Mouse (Mus musculus): Measurements from ENCODE around the gene Poldip2. TPM values are rescaled to one million over a fixed set of nuclear protein-coding genes. Genes with fewer than 3 reads are reported as not detected.
"Not testable (repeated sequence)": the region's sequence is repeated elsewhere in the genome, so short reads cannot be mapped to it uniquely, and the experiment has no call there.

The Poldip2 gene
- total and polyA plus RNA-seq, 3 experiments: 102 to 144 (median 103) TPM

DNA sequence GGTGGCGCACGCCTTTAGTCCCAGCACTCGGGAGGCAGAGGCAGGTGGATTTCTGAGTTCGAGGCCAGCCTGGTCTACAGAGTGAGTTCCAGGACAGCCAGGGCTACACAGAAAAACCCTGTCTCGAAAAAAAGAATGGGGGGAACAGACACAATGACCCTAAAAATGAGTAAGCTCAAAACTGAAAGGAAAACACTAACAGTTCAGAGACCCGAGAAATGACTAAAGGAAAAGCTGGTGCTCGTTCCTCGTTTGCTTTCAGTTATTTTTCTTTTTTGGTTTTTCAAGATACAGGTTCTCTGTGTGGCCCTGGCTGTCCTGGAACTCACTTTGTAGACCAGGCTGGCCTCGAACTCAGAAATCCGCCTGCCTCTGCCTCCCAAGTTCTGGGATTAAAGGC is 19.5 kb downstream of the Poldip2 start:
- H3K9me3 ChIP-seq (replicated peaks; ENCODE audit: low read length); in situ Hi-C loops (cut with MboI; ENCODE audit: low pct_ligation_motif_present, low pct_unique_long_range_greater_than_20kb, low sequenced_read_pairs); H3K27me3 ChIP-seq (replicated peaks); DNase-seq (ENCODE audit: extremely low read depth); H3K27ac ChIP-seq (ENCODE audit: insufficient read depth, low read depth); dilution Hi-C loops (cut with MboI; ENCODE audit: extremely low pct_ligation_motif_present, extremely low pct_unique_long_range_greater_than_20kb, low sequenced_read_pairs); H3K4me3 ChIP-seq (replicated peaks in 1 of 3; ENCODE audit: low read depth in 2 of 3, low read length in 2 of 3, poor library complexity in 1 of 3): not testable (repeated sequence)
- H3K9ac ChIP-seq (ENCODE audit: insufficient read depth, low read depth): 0 out of 2 replicates have a peak overlapping the region, but pooled peaks have one; percentile 9
- peaks cover 11 to 32% of the 10 kb centered on the region in 2 experiments for H3K4me1 ChIP-seq (ENCODE audit: control insufficient read depth in 1 of 2, insufficient read depth in 2 of 2)
- TF ChIP-seq JUN (IDR thresholded peaks at IDR 0.05; ENCODE audit: insufficient read depth, low read depth, low read length) (peak; percentile 59; the same call in 1 of the 2 replicates), IRF4 (IDR thresholded peaks at IDR 0.05; ENCODE audit: low read depth, low read length) (peak; percentile 72), ZNF384 (IDR thresholded peaks at IDR 0.05; ENCODE audit: low read depth, low read length) (peak; percentile 28; the same call in 1 of the 2 replicates), JUND (conservative IDR thresholded peaks at IDR 0.05; ENCODE audit: low read depth, low read length) (peak; percentile 61), SIN3A (IDR thresholded peaks at IDR 0.05; ENCODE audit: low read length) (peak; percentile 37; the same call in 1 of the 2 replicates), RCOR1 (conservative IDR thresholded peaks at IDR 0.05; ENCODE audit: low read depth, low read length) (peak; percentile 62; the same call in 1 of the 2 replicates), EP300 (IDR thresholded peaks at IDR 0.05; ENCODE audit: low read length) (peak; percentile 69)
- peaks cover 57% of the 10 kb centered on the region for H3K79me2 ChIP-seq (replicated peaks; ENCODE audit: control insufficient read depth, extremely low read depth, insufficient read depth, poor library complexity, severe bottlenecking)
- H3K36me3 ChIP-seq (replicated peaks in 1 of 2; ENCODE audit: control insufficient read depth in 1 of 2, insufficient read depth in 1 of 2, low read length in 1 of 2): peaks cover 42 to 67% of the 10 kb centered on the region in 2 experiments
- H3K4me2 ChIP-seq (ENCODE audit: insufficient read depth, low read depth, poor library complexity, severe bottlenecking): peak overlapping the region; percentile 11; the same call in 1 of the 2 replicates

GRCm38 (mm10) chr11:78534516-78534915 is 22.5 kb downstream of the Poldip2 start:
- no peak for DNase-seq (ENCODE audit: extremely low read depth)
- TF ChIP-seq MAX (IDR thresholded peaks at IDR 0.05; ENCODE audit: low read length) (no peak), E2F4 (IDR thresholded peaks at IDR 0.05; ENCODE audit: insufficient replicate concordance, low read depth, low read length) (no peak), CTCF (conservative IDR thresholded peaks at IDR 0.05 in 1 of 2, IDR thresholded peaks at IDR 0.05 in 1 of 2; ENCODE audit: low read depth in 2 of 2, low read length in 2 of 2) (peak in 1 of 2 experiments; percentile 43; a peak in 2 of 4 replicates), ELF1 (IDR thresholded peaks at IDR 0.05; ENCODE audit: low read depth, low read length) (no peak), MYC (IDR thresholded peaks at IDR 0.05; ENCODE audit: low read depth, low read length) (0 out of 2 replicates have a peak, but pooled peaks have one; percentile 29), MXI1 (IDR thresholded peaks at IDR 0.05; ENCODE audit: low read depth, low read length) (0 out of 2 replicates have a peak, but pooled peaks have one; percentile 44), USF2 (conservative IDR thresholded peaks at IDR 0.05; ENCODE audit: low read depth, low read length) (no peak), ZNF384 (IDR thresholded peaks at IDR 0.05; ENCODE audit: low read depth, low read length) (no peak), NELFE (IDR thresholded peaks at IDR 0.05; ENCODE audit: low read depth, low read length) (no peak)
- H3K9me3 ChIP-seq (replicated peaks; ENCODE audit: low read length): no peaks in the 10 kb centered on the region
- no peaks in the 10 kb centered on the region for H3K27me3 ChIP-seq (replicated peaks)
- no peak overlapping the region for H3K27ac ChIP-seq (ENCODE audit: insufficient read depth, low read depth)
- H3K36me3 ChIP-seq (replicated peaks in 1 of 2; ENCODE audit: control insufficient read depth in 1 of 2, insufficient read depth in 1 of 2, low read length in 1 of 2): peaks cover 25 to 51% of the 10 kb centered on the region in 2 experiments
- dilution Hi-C loops (cut with MboI; ENCODE audit: extremely low pct_ligation_motif_present, extremely low pct_unique_long_range_greater_than_20kb, low sequenced_read_pairs): no loop called here
- H3K79me2 ChIP-seq (replicated peaks; ENCODE audit: control insufficient read depth, extremely low read depth, insufficient read depth, poor library complexity, severe bottlenecking): peaks cover 82% of the 10 kb centered on the region
- H3K4me1 ChIP-seq (ENCODE audit: control insufficient read depth in 1 of 2, insufficient read depth in 2 of 2): peaks cover 17 to 42% of the 10 kb centered on the region in 2 experiments
- peak overlapping the region; percentile 64 for H3K9ac ChIP-seq (ENCODE audit: insufficient read depth, low read depth)
- H3K4me3 ChIP-seq (replicated peaks in 1 of 3; ENCODE audit: low read depth in 2 of 3, low read length in 2 of 3, poor library complexity in 1 of 3): peak overlapping the region; percentile 70 to 79 (median 72)
- in situ Hi-C loops (cut with MboI; ENCODE audit: low pct_ligation_motif_present, low pct_unique_long_range_greater_than_20kb, low sequenced_read_pairs): no loop called here
- H3K4me2 ChIP-seq (ENCODE audit: insufficient read depth, low read depth, poor library complexity, severe bottlenecking): peak overlapping the region; percentile 96
